Mouse (Mus musculus) cerebellum, adult 2 months (tissue): ENCODE data around the gene Poldip2.

Source experiments
- CTCF ChIP-seq: fragments of 200-500 bp; IDR thresholded peaks from 2 replicates; pipeline ENCODE4 v1.5.1; 2011; ENCODE audit warnings: low read depth, mild to moderate bottlenecking, control low read depth, low read length, moderate library complexity, borderline replicate concordance; ENCODE audit not compliant: insufficient read depth
- POLR2A ChIP-seq: fragments of 200-500 bp; IDR thresholded peaks from 2 replicates; pipeline ENCODE4 v1.6.1; 2011; ENCODE audit warnings: low read length, control low read depth, borderline replicate concordance; ENCODE audit not compliant: insufficient read depth

GRCm38 (mm10) chr11:78512025-78512957 is at the start of gene Poldip2, which contains the start of gene Tmem199:
- TF ChIP-seq POLR2A: peak; percentile 91
- no peak for TF ChIP-seq CTCF
